Mouse (Mus musculus) G1E (cell line): ENCODE measurements around the gene Smco2. TPM values are rescaled to one million over a fixed set of nuclear protein-coding genes. Genes with fewer than 3 reads are reported as not detected.

Experiments used
- ATAC-seq: 2 replicates; pipeline ENCODE4 v1.8.0; 2016; ENCODE audit warnings: mild to moderate bottlenecking; ENCODE audit not compliant: insufficient number of reproducible peaks, poor library complexity, low FRiP score, severe bottlenecking; ENCODE audit errors: extremely low read depth
- DNase-seq: peaks from one replicate; pipeline ENCODE4 v3.0.0; 2012; ENCODE audit warnings: low spot score
- H3K27me3 ChIP-seq: 2 replicates; pipeline ENCODE4 v1.6.1; 2012; ENCODE audit warnings: mild to moderate bottlenecking, low read length, inconsistent platforms; ENCODE audit not compliant: insufficient read depth
- H3K36me3 ChIP-seq: replicated peaks from 2 replicates; pipeline ENCODE3; 2012; ENCODE audit warnings: mild to moderate bottlenecking, inconsistent platforms
- H3K4me1 ChIP-seq: 2 replicates; pipeline ENCODE4 v1.6.1; 2012; ENCODE audit warnings: low read depth, low read length, inconsistent platforms, mixed read lengths; ENCODE audit not compliant: insufficient read depth
- H3K4me3 ChIP-seq: 2 replicates; pipeline ENCODE4 v1.5.1; 2012; ENCODE audit warnings: low read depth, mild to moderate bottlenecking, inconsistent platforms, low read length, moderate library complexity, mixed read lengths
- H3K9me3 ChIP-seq: replicated peaks from 2 replicates; pipeline ENCODE4 v1.6.1; 2012; ENCODE audit warnings: inconsistent platforms
- CTCF ChIP-seq: IDR thresholded peaks from 2 replicates; pipeline ENCODE4 v1.5.1; 2012; ENCODE audit warnings: low read depth, low read length, inconsistent platforms, mixed read lengths
- GATA1 ChIP-seq: IDR thresholded peaks from 2 replicates; pipeline ENCODE4 v1.6.1; 2012; ENCODE audit warnings: borderline replicate concordance, low read length, inconsistent platforms, mixed read lengths
- GATA2 ChIP-seq: IDR thresholded peaks from 2 replicates; pipeline ENCODE4 v1.6.1; 2012; ENCODE audit warnings: low read depth, low read length, inconsistent platforms, borderline replicate concordance
- POLR2AphosphoS5 ChIP-seq: IDR thresholded peaks from 2 replicates; pipeline ENCODE4 v1.6.1; 2012; ENCODE audit warnings: low read depth, low read length, inconsistent platforms; ENCODE audit not compliant: insufficient replicate concordance
- TAL1 ChIP-seq: conservative IDR thresholded peaks from 2 replicates; pipeline ENCODE4 v1.6.1; 2012; ENCODE audit warnings: low read depth, low read length, inconsistent platforms, mixed read lengths
- polyA plus RNA-seq: library from polyadenylated mRNA; stranded (reverse); fragments of >175 nt; gene quantifications from 2 replicates; pipeline ENCODE4 v1.2.3, GENCODE M21; 2012
- total RNA-seq, 2 experiments: library from RNA; stranded (forward) in 1 of 2; stranded (reverse) in 1 of 2; fragments of 200-1000 nt in 1 of 2; fragments of >200 nt in 1 of 2; fragmentation: Nextera tagmentation in 1 of 2; gene quantifications; 2 replicates each; pipeline ENCODE4 v1.2.3; 2014 to 2017

The Smco2 gene
- total and polyA plus RNA-seq, 3 experiments: 0.60 TPM; not detected in 2

DNA sequence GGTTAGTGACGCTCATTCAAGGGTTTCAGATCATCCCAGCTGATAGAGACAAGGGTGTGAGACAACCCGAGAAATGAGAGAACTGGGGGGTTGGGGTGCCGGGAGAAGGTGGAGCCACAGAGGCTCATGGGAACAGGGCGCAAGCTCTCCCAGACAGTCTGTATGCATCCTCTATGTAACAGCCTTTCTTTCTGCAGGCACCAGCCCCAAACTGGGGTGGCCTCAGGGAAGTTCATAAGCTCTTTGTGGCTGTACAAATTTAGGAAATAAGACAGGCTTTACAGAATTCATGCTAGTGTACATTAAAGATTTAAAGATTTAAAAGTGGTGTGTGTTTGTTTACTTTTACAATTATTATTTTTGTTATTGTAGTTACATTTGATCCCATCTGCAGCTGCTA, 30.4 kb downstream of the Smco2 start:
- peaks cover 9% of the 10 kb centered on the region for H3K9me3 ChIP-seq
- ATAC-seq (no peak), DNase-seq (no peak)
- H3K27me3 ChIP-seq: peaks cover 4% of the 10 kb centered on the region; the same call in 1 of the 2 replicates
- TF ChIP-seq POLR2AphosphoS5: no peak
- no peak for TF ChIP-seq TAL1
- no peak for TF ChIP-seq CTCF
- no peak for TF ChIP-seq GATA1
- no peak for TF ChIP-seq GATA2
- no peaks in the 10 kb centered on the region for H3K36me3 ChIP-seq
- H3K4me1 ChIP-seq: peaks cover 5% of the 10 kb centered on the region; the same call in 1 of the 2 replicates
- H3K4me3 ChIP-seq: no peak overlapping the region

DNA sequence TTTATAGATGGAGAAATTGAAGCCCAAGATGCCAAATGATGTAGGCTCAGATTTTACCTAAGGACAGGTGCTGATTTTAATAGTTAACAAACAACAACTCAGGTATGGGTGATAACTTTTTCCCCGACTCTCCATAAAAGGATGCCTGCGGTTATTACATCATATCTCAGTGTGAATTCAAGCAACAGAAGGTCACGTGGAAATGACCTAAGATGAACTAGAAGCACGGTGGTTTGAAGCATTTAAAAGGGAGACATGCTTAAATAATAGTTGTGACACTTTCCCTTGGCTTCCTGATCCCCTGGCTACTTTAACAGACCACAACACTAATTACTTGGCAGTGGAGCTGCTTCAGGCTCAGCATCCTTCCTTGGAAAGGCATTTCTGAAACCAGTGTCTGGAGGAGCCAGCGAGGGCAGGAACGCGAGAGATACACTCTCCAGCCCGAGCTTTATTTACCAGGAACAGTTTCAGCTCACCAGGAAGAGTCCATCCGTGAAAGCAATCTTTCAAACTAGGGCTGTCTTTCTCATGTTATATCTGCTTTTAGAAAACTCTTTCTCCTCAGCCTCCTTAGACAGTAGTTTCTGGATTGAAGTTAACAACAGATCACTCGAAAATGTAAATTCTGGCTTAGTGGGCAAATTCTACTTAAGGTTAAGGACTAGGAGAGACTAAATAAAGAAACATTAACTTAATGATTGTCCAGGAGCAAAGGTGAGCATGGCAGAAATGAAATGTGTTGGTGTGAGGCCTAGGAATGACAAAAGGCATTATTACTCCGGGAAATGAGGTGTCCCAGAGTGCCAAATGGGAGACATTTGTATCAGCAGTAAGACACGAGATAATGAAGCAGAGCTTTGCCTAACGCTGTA, 32.2 kb downstream of the Smco2 start:
- no peak for TF ChIP-seq GATA1
- no peak for TF ChIP-seq POLR2AphosphoS5
- no peak for TF ChIP-seq TAL1
- no peak for TF ChIP-seq GATA2
- TF ChIP-seq CTCF: no peak
- H3K27me3 ChIP-seq: peaks cover 4% of the 10 kb centered on the region; the same call in 1 of the 2 replicates
- no peaks in the 10 kb centered on the region for H3K36me3 ChIP-seq
- peaks cover 5% of the 10 kb centered on the region for H3K9me3 ChIP-seq
- H3K4me3 ChIP-seq: no peak overlapping the region
- peaks cover 5% of the 10 kb centered on the region; the same call in 1 of the 2 replicates for H3K4me1 ChIP-seq
- ATAC-seq (no peak), DNase-seq (no peak)

DNA sequence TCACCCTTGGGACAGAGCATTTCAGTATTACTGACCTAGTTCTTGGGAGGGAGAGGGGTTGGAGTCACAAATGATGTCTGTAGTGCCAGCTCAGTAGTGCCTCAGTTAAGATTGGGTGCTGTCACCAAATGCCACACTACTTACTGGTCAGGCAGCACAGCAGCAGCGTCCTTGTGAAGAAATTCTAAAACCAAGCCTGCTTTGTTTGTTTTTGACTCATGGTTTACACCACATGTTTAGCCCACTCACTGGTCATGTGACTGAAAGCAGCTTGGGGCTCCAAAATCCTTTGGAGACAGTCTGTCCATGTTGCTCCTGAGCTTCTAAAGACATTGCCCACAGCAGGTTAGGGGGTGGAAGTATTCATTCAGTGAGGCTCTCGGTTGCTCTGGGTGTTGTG, 33.5 kb downstream of the Smco2 start:
- Histone ChIP-seq H3K36me3 (no peaks in the 10 kb centered on the region), H3K27me3 (peaks cover 4% of the 10 kb centered on the region; the same call in 1 of the 2 replicates), H3K4me3 (no peak overlapping the region), H3K4me1 (peaks cover 8% of the 10 kb centered on the region; the same call in 1 of the 2 replicates), H3K9me3 (no peaks in the 10 kb centered on the region)
- DNase-seq (no peak), ATAC-seq (no peak)
- no peak for TF ChIP-seq TAL1
- no peak for TF ChIP-seq CTCF
- no peak for TF ChIP-seq GATA2
- no peak for TF ChIP-seq POLR2AphosphoS5
- no peak for TF ChIP-seq GATA1

DNA sequence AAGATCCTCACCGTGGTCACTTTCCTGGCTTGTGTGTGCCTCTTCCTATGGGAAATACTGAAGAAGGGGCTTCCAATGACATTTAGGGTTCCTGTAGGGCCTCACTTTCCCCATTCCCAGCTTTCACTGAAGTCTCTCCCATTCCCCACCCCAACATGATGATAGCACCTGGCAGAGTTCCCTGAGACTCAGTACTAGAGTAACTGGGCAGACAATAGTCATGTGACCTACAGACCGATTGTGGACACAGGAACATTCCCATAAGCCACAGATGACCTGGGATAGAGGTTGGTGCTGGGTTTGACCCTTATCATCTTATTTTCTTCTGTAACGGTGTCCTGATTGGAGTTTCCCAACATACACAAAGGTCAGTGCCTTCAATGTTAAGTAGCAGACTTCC, 34.3 kb downstream of the Smco2 start:
- Histone ChIP-seq H3K4me1 (peaks cover 14% of the 10 kb centered on the region), H3K4me3 (no peak overlapping the region), H3K9me3 (no peaks in the 10 kb centered on the region), H3K36me3 (no peaks in the 10 kb centered on the region), H3K27me3 (peaks cover 11% of the 10 kb centered on the region)
- no peak for DNase-seq
- ATAC-seq: no peak
- TF ChIP-seq TAL1 (no peak), GATA1 (no peak), GATA2 (no peak), CTCF (no peak), POLR2AphosphoS5 (no peak)

DNA sequence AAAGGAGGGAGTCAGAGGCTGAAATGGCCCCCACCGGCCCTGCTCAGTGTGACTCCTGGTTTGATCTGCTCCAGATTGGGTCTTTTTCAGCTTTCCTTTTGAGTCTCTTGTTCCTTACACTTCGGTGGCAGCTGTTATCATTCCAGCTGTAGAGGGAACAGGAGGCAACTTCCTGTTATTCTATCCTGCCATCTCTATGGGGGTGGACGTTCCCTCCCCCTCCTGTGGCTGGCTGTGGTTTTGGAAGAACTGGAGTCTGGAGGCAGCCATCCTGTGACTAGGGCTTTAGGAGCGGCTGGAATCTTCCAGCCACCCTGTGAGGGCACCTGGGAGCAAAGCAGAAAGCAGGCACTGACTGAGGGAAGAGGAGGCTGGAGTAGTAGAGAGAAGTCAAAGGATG, 34.9 kb downstream of the Smco2 start:
- Histone ChIP-seq H3K9me3 (no peaks in the 10 kb centered on the region), H3K36me3 (no peaks in the 10 kb centered on the region), H3K4me1 (peaks cover 14% of the 10 kb centered on the region), H3K27me3 (peaks cover 13% of the 10 kb centered on the region), H3K4me3 (no peak overlapping the region)
- DNase-seq (no peak), ATAC-seq (no peak)
- TF ChIP-seq TAL1: no peak
- no peak for TF ChIP-seq CTCF
- TF ChIP-seq GATA2: no peak
- no peak for TF ChIP-seq GATA1
- no peak for TF ChIP-seq POLR2AphosphoS5

DNA sequence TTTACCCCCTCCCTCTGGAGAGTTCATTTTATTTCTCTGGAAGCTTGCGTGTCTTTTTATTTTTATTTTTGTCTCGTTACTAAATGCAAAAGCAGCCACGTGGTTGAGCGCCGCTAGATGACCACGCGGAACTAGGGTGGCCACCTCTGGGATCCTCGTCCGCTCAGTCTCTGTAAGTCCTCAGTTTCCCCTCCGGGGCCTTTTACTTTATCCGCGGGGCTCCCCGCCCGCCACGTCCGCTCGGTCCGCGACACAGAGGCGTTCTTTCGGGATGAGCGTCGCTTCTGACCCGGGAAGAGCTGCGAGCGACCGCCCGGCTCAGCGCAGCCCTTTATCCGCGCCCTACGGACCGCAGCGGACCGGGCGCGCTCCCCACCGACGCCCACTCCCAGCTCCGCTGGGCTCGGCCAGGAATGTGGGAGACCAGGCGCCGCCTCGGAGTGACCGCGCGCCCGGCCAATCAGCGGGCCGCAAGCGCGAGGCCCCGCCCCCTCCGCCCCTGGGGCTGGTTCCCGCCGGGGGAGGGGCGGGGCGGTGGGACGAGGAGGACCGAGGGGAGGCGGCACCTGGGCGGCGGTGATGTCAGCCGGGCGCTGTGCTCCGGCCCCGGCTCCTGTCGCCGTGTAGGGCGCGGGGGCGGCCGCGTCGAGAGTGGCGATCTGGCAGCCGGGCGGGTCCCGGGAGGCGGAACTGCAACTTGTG, 38.2 kb downstream of the Smco2 start, which contains the start of gene Ppfibp1:
Gene Ppfibp1, plus strand, starts transcription at position 530 of the 702 bp plus-strand sequence.
- DNase-seq (peak; percentile 99), ATAC-seq (peak; percentile 83)
- no peak for TF ChIP-seq GATA1
- TF ChIP-seq POLR2AphosphoS5: no peak
- TF ChIP-seq TAL1: no peak
- TF ChIP-seq GATA2: no peak
- no peak for TF ChIP-seq CTCF

More for the DNA sequence above, 38.2 kb downstream of the Smco2 start, which contains the start of gene Ppfibp1:
- peaks cover 9% of the 10 kb centered on the region for H3K27me3 ChIP-seq
- H3K9me3 ChIP-seq: no peaks in the 10 kb centered on the region
- H3K36me3 ChIP-seq: no peaks in the 10 kb centered on the region
- H3K4me1 ChIP-seq: peaks cover 14% of the 10 kb centered on the region
- peak within 1 kb of the TSS; percentile 78 for H3K4me3 ChIP-seq
